Mouse (Mus musculus): ENCODE measurements at regions not wholly inside any gene's neighbourhood (a gene's known extent, or its start where the extent isn't known, plus 50 kb on each side); places are given as distances from the start of the nearest gene placed in this dataset.

- DNase-seq (ENCODE audit: low read depth), result peak; percentile 22
- TF ChIP-seq CTCF (IDR thresholded peaks at IDR 0.05; ENCODE audit: borderline replicate concordance, extremely low read depth, insufficient read depth, insufficient read length) (no peak), POLR2A (IDR thresholded peaks at IDR 0.05; ENCODE audit: borderline replicate concordance, extremely low read depth, insufficient read depth, insufficient read length, poor library complexity, severe bottlenecking) (no peak)
Measured at GRCm38 (mm10) chr8:49631286-49631685, 787.5 kb upstream of the Tenm3 start.

- no peak for TF ChIP-seq POLR2A (IDR thresholded peaks at IDR 0.05; ENCODE audit: borderline replicate concordance, extremely low read depth, insufficient read depth, insufficient read length, poor library complexity, severe bottlenecking)
- TF ChIP-seq CTCF (IDR thresholded peaks at IDR 0.05; ENCODE audit: borderline replicate concordance, extremely low read depth, insufficient read depth, insufficient read length), result no peak
- DNase-seq (ENCODE audit: low read depth), result peak; percentile 86
Measured at GRCm38 (mm10) chr8:49627966-49628495, 784.3 kb upstream of the Tenm3 start.

GRCm38 (mm10) chr8:49595501-49595900, 751.8 kb upstream of the Tenm3 start:
- DNase-seq (ENCODE audit: low read depth), result peak; percentile 80

GRCm38 (mm10) chr8:49567423-49567822, 723.7 kb upstream of the Tenm3 start:
- peak; percentile 52 for DNase-seq (ENCODE audit: low read depth)
- TF ChIP-seq POLR2A (IDR thresholded peaks at IDR 0.05; ENCODE audit: borderline replicate concordance, extremely low read depth, insufficient read depth, insufficient read length, poor library complexity, severe bottlenecking) (no peak), CTCF (IDR thresholded peaks at IDR 0.05; ENCODE audit: borderline replicate concordance, extremely low read depth, insufficient read depth, insufficient read length) (no peak)

More at GRCm38 (mm10) chr8:49595501-49595900, 751.8 kb upstream of the Tenm3 start:
- no peak for TF ChIP-seq CTCF (IDR thresholded peaks at IDR 0.05; ENCODE audit: borderline replicate concordance, extremely low read depth, insufficient read depth, insufficient read length)
- TF ChIP-seq POLR2A (IDR thresholded peaks at IDR 0.05; ENCODE audit: borderline replicate concordance, extremely low read depth, insufficient read depth, insufficient read length, poor library complexity, severe bottlenecking), result no peak

- peak; percentile 88 for DNase-seq (ENCODE audit: low read depth)
Measured at GRCm38 (mm10) chr8:49563499-49564279, 719.9 kb upstream of the Tenm3 start.

GRCm38 (mm10) chr8:49562976-49563375, 719.2 kb upstream of the Tenm3 start:
- DNase-seq (ENCODE audit: low read depth), result no peak
- no peak for TF ChIP-seq CTCF (IDR thresholded peaks at IDR 0.05; ENCODE audit: borderline replicate concordance, extremely low read depth, insufficient read depth, insufficient read length)
- no peak for TF ChIP-seq POLR2A (IDR thresholded peaks at IDR 0.05; ENCODE audit: borderline replicate concordance, extremely low read depth, insufficient read depth, insufficient read length, poor library complexity, severe bottlenecking)

More at GRCm38 (mm10) chr8:49563499-49564279, 719.9 kb upstream of the Tenm3 start:
- TF ChIP-seq POLR2A (IDR thresholded peaks at IDR 0.05; ENCODE audit: borderline replicate concordance, extremely low read depth, insufficient read depth, insufficient read length, poor library complexity, severe bottlenecking) (no peak), CTCF (IDR thresholded peaks at IDR 0.05; ENCODE audit: borderline replicate concordance, extremely low read depth, insufficient read depth, insufficient read length) (no peak)

GRCm38 (mm10) chr8:49555724-49556457, 712.1 kb upstream of the Tenm3 start:
- DNase-seq (ENCODE audit: low read depth), result peak; percentile 43
- TF ChIP-seq CTCF (IDR thresholded peaks at IDR 0.05; ENCODE audit: borderline replicate concordance, extremely low read depth, insufficient read depth, insufficient read length) (no peak), POLR2A (IDR thresholded peaks at IDR 0.05; ENCODE audit: borderline replicate concordance, extremely low read depth, insufficient read depth, insufficient read length, poor library complexity, severe bottlenecking) (no peak)

GRCm38 (mm10) chr8:49553175-49553574, 709.4 kb upstream of the Tenm3 start:
- TF ChIP-seq CTCF (IDR thresholded peaks at IDR 0.05; ENCODE audit: borderline replicate concordance, extremely low read depth, insufficient read depth, insufficient read length) (no peak), POLR2A (IDR thresholded peaks at IDR 0.05; ENCODE audit: borderline replicate concordance, extremely low read depth, insufficient read depth, insufficient read length, poor library complexity, severe bottlenecking) (no peak)
- DNase-seq (ENCODE audit: low read depth), result peak; percentile 77

- TF ChIP-seq CTCF (IDR thresholded peaks at IDR 0.05; ENCODE audit: borderline replicate concordance, extremely low read depth, insufficient read depth, insufficient read length) (no peak), POLR2A (IDR thresholded peaks at IDR 0.05; ENCODE audit: borderline replicate concordance, extremely low read depth, insufficient read depth, insufficient read length, poor library complexity, severe bottlenecking) (no peak)
- peak; percentile 57 for DNase-seq (ENCODE audit: low read depth)
Measured at GRCm38 (mm10) chr8:49543321-49543720, 699.6 kb upstream of the Tenm3 start.

- no peak for TF ChIP-seq POLR2A (IDR thresholded peaks at IDR 0.05; ENCODE audit: borderline replicate concordance, extremely low read depth, insufficient read depth, insufficient read length, poor library complexity, severe bottlenecking)
- no peak for TF ChIP-seq CTCF (IDR thresholded peaks at IDR 0.05; ENCODE audit: borderline replicate concordance, extremely low read depth, insufficient read depth, insufficient read length)
- no peak for DNase-seq (ENCODE audit: low read depth)
Measured at GRCm38 (mm10) chr8:49541337-49541736, 697.6 kb upstream of the Tenm3 start.
